Mouse (Mus musculus) Patski (cell line): ENCODE data around the gene Dcdc2c. TPM values are rescaled to one million over a fixed set of nuclear protein-coding genes. Genes with fewer than 3 reads are reported as not detected.

Experiments
- ATAC-seq: fragments of 100-300 bp; one replicate; pipeline ENCODE4 v1.8.0; 2021
- CTCF ChIA-PET: fragments of 350-600 bp; sonication (Branson Sonifier 250); formaldehyde crosslinking; loops from one replicate; lab custom pipeline; 2022; ENCODE audit warnings: inconsistent platforms; lab: Charles Lee
- POLR2A ChIA-PET: fragments of 350-600 bp; sonication (Branson Sonifier 250); formaldehyde crosslinking; loops from one replicate; lab custom pipeline; 2022; ENCODE audit warnings: antibody characterized with exemption, inconsistent platforms; lab: Charles Lee
- DNase-seq: peaks from one replicate; pipeline ENCODE4 v3.0.0-alpha.2; 2011; ENCODE audit warnings: low read depth, low spot score
- H3K27me3 ChIP-seq: fragments of 371-371 bp; one replicate; pipeline ENCODE4 v1.5.1; 2021
- CTCF ChIP-seq: fragments of 100-300 bp; IDR thresholded peaks from one replicate; pipeline ENCODE4 v1.5.1; 2021
- in situ Hi-C: fragments of 300-500 bp; cut with MboI; formaldehyde crosslinking; loops from 3 replicates; pipeline ENCODE4 v1.11.1; 2018; ENCODE audit warnings: low pct_unique_long_range_greater_than_20kb, mixed read lengths
- polyA plus RNA-seq: library from polyadenylated mRNA; unstranded; gene quantifications from one replicate; pipeline ENCODE4 v1.2.3, GENCODE M21; 2021

The Dcdc2c gene
- polyA plus RNA-seq, 1 experiment from 2014 or later, result 0.06 TPM

DNA sequence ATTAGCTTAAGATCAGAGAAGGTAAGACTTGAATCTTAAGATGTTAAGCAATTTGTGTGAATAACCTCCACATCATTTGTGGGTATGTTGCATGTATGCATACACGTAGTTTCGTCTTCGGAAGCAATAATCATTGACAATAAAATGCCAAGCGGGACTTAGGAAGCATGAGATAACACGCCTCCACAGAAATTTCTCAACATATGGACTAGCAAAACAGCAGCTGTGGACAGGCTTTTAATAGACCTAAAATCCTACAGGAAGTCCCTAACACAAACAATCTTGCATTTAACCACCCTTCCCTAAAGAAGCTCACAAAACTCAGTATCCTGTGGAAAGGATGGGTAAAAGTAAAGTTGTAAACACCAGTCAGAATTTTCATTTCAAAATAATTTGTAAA is 93.4 kb downstream of the Dcdc2c start:
- ChIA-PET POLR2A (no interaction called here), CTCF (no interaction called here)
- in situ Hi-C loops, result no loop called here
- no peak for DNase-seq
- ATAC-seq, result no peak
- TF ChIP-seq CTCF, result no peak
- H3K27me3 ChIP-seq, result no peaks in the 10 kb centered on the region

GRCm38 (mm10) chr12:28436536-28436935 is 115.7 kb downstream of the Dcdc2c start:
- no peak for ATAC-seq
- in situ Hi-C loops, result loop anchor here (10.0 kb wide), 1 partner anchor 832 kb away; no protein-coding TSS in a partner anchor
- no peak for DNase-seq
- H3K27me3 ChIP-seq, result no peaks in the 10 kb centered on the region
- CTCF ChIA-PET, result no interaction called here
- POLR2A ChIA-PET, result no interaction called here
- no peak for TF ChIP-seq CTCF

DNA sequence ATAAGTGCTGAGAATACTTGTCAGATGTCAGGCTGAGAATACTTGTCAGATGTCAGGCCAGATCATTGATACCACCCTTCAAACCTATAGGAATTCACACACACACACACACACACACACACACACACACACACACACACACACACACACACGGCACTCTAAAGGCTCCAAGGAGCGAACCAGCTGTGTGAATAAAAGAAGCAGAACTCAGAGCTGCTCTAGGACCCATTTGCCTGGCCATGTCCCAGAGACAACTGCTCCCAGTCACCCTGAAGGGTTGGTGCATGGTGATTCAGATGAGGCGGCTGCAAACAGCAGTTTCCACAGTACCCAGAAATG is 119.5 kb downstream of the Dcdc2c start:
- in situ Hi-C loops, result loop anchor here (5.0 to 10.0 kb wide), 2 partner anchors 828 to 1900 kb away; no protein-coding TSS in a partner anchor
- H3K27me3 ChIP-seq, result no peaks in the 10 kb centered on the region
- no peak for TF ChIP-seq CTCF
- no peak for ATAC-seq
- CTCF ChIA-PET, result no interaction called here
- POLR2A ChIA-PET, result interaction anchor here (0.8 kb wide), 1 partner anchor 1004 kb away, joined by 6 read pairs; no protein-coding TSS in a partner anchor
- no peak for DNase-seq

- peak; percentile 72 for TF ChIP-seq CTCF
- no peaks in the 10 kb centered on the region for H3K27me3 ChIP-seq
- in situ Hi-C loops, result loop anchor here (5.0 to 10.0 kb wide), 2 partner anchors 827 to 1900 kb away; no protein-coding TSS in a partner anchor
- ChIA-PET POLR2A (interaction anchor here (0.6 to 0.8 kb wide), 3 partner anchors 969 to 1089 kb away, joined by 3 to 6 read pairs (median 5); no protein-coding TSS in a partner anchor), CTCF (no interaction called here)
- DNase-seq, result peak; percentile 17
- no peak for ATAC-seq
These were observed 120.1 kb downstream of the Dcdc2c start for GRCm38 (mm10) chr12:28431832-28432728.

DNA sequence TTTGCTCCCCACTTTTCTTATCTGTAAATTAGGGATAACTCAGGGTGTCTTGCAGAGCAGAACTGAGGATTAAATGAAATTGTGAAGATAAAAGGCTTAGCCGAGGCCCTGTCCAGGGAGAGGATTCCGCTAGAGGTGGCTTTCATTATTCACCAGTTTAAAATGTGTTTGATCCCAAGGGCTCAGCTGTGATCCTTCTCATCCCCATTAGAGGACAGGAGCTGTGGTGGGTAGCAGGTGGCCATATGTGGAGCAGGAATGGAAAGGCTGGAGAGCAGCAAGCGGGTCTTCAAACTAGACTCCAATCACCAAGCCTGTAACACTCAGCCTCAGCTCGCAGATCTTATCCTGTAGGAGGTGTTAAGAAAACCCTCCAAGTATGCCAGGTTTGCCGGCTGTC is 122.3 kb downstream of the Dcdc2c start:
- no peaks in the 10 kb centered on the region for H3K27me3 ChIP-seq
- no peak for TF ChIP-seq CTCF
- CTCF ChIA-PET, result no interaction called here
- POLR2A ChIA-PET, result no interaction called here
- ATAC-seq, result no peak
- DNase-seq, result no peak
- in situ Hi-C loops, result loop anchor here (5.0 to 10.0 kb wide), 3 partner anchors 825 to 1898 kb away; partner anchors contain the start of gene Sox11

DNA sequence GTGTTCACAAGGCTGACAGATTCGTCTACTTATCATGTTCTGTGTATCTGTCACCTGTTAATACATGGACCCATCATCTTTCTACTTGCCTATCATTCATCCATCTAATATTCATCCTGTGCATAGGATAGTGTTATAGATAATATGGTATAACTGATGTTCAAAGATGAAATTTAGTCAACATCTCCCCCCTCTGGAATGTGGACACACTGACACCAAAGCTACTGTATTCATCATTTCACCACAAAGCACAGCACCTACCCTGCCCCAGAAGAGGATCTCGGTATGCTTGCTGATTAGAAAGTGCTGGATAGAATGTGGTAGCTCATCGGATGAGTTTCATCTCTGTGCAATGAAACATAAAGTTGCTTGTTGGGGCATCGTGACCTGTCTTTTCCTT is 135.2 kb downstream of the Dcdc2c start:
- no peak for DNase-seq

GRCm38 (mm10) chr12:28407656-28408405 is 144.4 kb downstream of the Dcdc2c start:
- CTCF ChIA-PET, result no interaction called here
- TF ChIP-seq CTCF, result no peak
- DNase-seq (no peak), ATAC-seq (no peak)
- POLR2A ChIA-PET, result no interaction called here
- in situ Hi-C loops, result no loop called here
- H3K27me3 ChIP-seq, result peaks cover 4% of the 10 kb centered on the region

More for the DNA sequence above, 135.2 kb downstream of the Dcdc2c start:
- TF ChIP-seq CTCF, result peak; percentile 19
- POLR2A ChIA-PET, result no interaction called here
- no peaks in the 10 kb centered on the region for H3K27me3 ChIP-seq
- in situ Hi-C loops, result no loop called here
- no peak for ATAC-seq
- CTCF ChIA-PET, result no interaction called here

GRCm38 (mm10) chr12:28402256-28402655 is 149.9 kb downstream of the Dcdc2c start:
- DNase-seq, result no peak
- ATAC-seq, result no peak
- in situ Hi-C loops, result no loop called here
- no peak for TF ChIP-seq CTCF
- ChIA-PET CTCF (no interaction called here), POLR2A (no interaction called here)
- H3K27me3 ChIP-seq, result peaks cover 6% of the 10 kb centered on the region

DNA sequence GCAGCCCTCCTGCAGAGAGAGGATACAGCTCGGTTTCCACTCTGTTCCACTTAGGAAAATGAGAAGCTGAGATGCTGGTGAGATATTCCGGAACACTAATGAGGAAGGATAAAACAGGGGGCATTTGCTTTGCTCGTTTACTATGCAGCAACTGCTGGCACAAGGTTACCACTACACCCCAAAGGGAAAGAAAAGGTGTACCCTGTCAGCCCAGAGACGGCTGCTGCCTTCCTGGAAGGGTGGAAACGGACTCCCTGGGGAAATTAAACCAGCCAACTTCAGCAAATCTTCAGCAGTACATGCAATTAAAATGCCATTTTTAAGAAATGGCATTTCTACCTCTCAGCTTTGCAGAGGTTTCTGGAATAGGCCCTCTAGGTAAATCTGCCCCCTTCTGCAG is 150.8 kb downstream of the Dcdc2c start:
- in situ Hi-C loops, result no loop called here
- ChIA-PET CTCF (no interaction called here), POLR2A (no interaction called here)
- H3K27me3 ChIP-seq, result peaks cover 6% of the 10 kb centered on the region
- ATAC-seq, result no peak
- no peak for TF ChIP-seq CTCF
- no peak for DNase-seq

GRCm38 (mm10) chr12:28392129-28392528 is 160.1 kb downstream of the Dcdc2c start:
- no peak for TF ChIP-seq CTCF
- DNase-seq (no peak), ATAC-seq (no peak)
- in situ Hi-C loops, result no loop called here
- CTCF ChIA-PET, result no interaction called here
- no peaks in the 10 kb centered on the region for H3K27me3 ChIP-seq
- POLR2A ChIA-PET, result interaction anchor here (0.6 to 0.7 kb wide), 2 partner anchors 18 to 1859 kb away, joined by 3 to 4 read pairs; no protein-coding TSS in a partner anchor

Other genes with a start within 250 kb of the Dcdc2c start
- not detected for gene Allc, start 30.1 kb upstream of the Dcdc2c start, polyA plus RNA-seq
- 0.06 TPM for gene Colec11, start 71.0 kb upstream of the Dcdc2c start, polyA plus RNA-seq
- 526 TPM for gene Rps7, start 83.6 kb upstream of the Dcdc2c start, polyA plus RNA-seq
- 19.7 TPM for gene Rnaseh1, start 97.2 kb upstream of the Dcdc2c start, polyA plus RNA-seq
- 114 TPM for gene Adi1, start 122.8 kb upstream of the Dcdc2c start, polyA plus RNA-seq
- 25.6 TPM for gene Trappc12, start 198.1 kb upstream of the Dcdc2c start, polyA plus RNA-seq
- 25.6 TPM for gene Eipr1, start 199.4 kb upstream of the Dcdc2c start, polyA plus RNA-seq